Mouse (Mus musculus): ENCODE measurements around the gene Tubg1.
"Not testable (repeated sequence)": the region's sequence is repeated elsewhere in the genome, so short reads cannot be mapped to it uniquely, and the experiment has no call there.

Gene Tubg1

GRCm38 (mm10) chr11:101098231-101098630 is 21.5 kb upstream of the Tubg1 start:
- no peak for DNase-seq (ENCODE audit: extremely low spot score)

- no peak for DNase-seq (ENCODE audit: extremely low spot score)
Observed at GRCm38 (mm10) chr11:101103011-101103410, 16.7 kb upstream of the Tubg1 start.

GRCm38 (mm10) chr11:101109351-101109750 is 10.4 kb upstream of the Tubg1 start:
- no peak for DNase-seq (ENCODE audit: extremely low spot score)

GRCm38 (mm10) chr11:101110708-101111107 is 9.0 kb upstream of the Tubg1 start:
- no peak for DNase-seq (ENCODE audit: extremely low spot score)

GRCm38 (mm10) chr11:101111178-101111577 is 8.6 kb upstream of the Tubg1 start:
- no peak for DNase-seq (ENCODE audit: extremely low spot score)

- DNase-seq (ENCODE audit: extremely low spot score): no peak
Observed at GRCm38 (mm10) chr11:101112186-101112585, 7.6 kb upstream of the Tubg1 start.

GRCm38 (mm10) chr11:101115564-101115963 is 4.2 kb upstream of the Tubg1 start:
- no peak for DNase-seq (ENCODE audit: extremely low spot score)

- DNase-seq (ENCODE audit: extremely low spot score): no peak
Observed at GRCm38 (mm10) chr11:101118105-101118504, 1.6 kb upstream of the Tubg1 start.

- no peak for DNase-seq (ENCODE audit: extremely low spot score)
Observed at GRCm38 (mm10) chr11:101119131-101119760, 492 bp upstream of the Tubg1 start.

- DNase-seq (ENCODE audit: extremely low spot score): no peak
Observed at GRCm38 (mm10) chr11:101120545-101121188, 929 bp downstream of the Tubg1 start.

- DNase-seq (ENCODE audit: extremely low spot score): not testable (repeated sequence)
Observed at GRCm38 (mm10) chr11:101124494-101124893, 4.8 kb downstream of the Tubg1 start.

GRCm38 (mm10) chr11:101125008-101125407 is 5.3 kb downstream of the Tubg1 start:
- not testable (repeated sequence) for DNase-seq (ENCODE audit: extremely low spot score)

GRCm38 (mm10) chr11:101127075-101127474 is 7.3 kb downstream of the Tubg1 start:
- no peak for DNase-seq (ENCODE audit: extremely low spot score)

GRCm38 (mm10) chr11:101128996-101129577 is 9.3 kb downstream of the Tubg1 start:
- DNase-seq (ENCODE audit: extremely low spot score): no peak

GRCm38 (mm10) chr11:101130056-101130756 is 10.5 kb downstream of the Tubg1 start:
- DNase-seq (ENCODE audit: extremely low spot score): no peak

GRCm38 (mm10) chr11:101131187-101131586 is 11.4 kb downstream of the Tubg1 start:
- no peak for DNase-seq (ENCODE audit: extremely low spot score)

GRCm38 (mm10) chr11:101131701-101132100 is 12.0 kb downstream of the Tubg1 start:
- DNase-seq (ENCODE audit: extremely low spot score): no peak

- no peak for DNase-seq (ENCODE audit: extremely low spot score)
Observed at GRCm38 (mm10) chr11:101133037-101133436, 13.3 kb downstream of the Tubg1 start.

GRCm38 (mm10) chr11:101134217-101134865 is 14.6 kb downstream of the Tubg1 start:
- DNase-seq (ENCODE audit: extremely low spot score): no peak

GRCm38 (mm10) chr11:101137000-101137399 is 17.3 kb downstream of the Tubg1 start:
- no peak for DNase-seq (ENCODE audit: extremely low spot score)

GRCm38 (mm10) chr11:101138536-101139181 is 18.9 kb downstream of the Tubg1 start:
- peak; percentile 35 for DNase-seq (ENCODE audit: extremely low spot score)
